ENCODE assay signal across 8 mouse cellular contexts in the genomic region with DNA sequence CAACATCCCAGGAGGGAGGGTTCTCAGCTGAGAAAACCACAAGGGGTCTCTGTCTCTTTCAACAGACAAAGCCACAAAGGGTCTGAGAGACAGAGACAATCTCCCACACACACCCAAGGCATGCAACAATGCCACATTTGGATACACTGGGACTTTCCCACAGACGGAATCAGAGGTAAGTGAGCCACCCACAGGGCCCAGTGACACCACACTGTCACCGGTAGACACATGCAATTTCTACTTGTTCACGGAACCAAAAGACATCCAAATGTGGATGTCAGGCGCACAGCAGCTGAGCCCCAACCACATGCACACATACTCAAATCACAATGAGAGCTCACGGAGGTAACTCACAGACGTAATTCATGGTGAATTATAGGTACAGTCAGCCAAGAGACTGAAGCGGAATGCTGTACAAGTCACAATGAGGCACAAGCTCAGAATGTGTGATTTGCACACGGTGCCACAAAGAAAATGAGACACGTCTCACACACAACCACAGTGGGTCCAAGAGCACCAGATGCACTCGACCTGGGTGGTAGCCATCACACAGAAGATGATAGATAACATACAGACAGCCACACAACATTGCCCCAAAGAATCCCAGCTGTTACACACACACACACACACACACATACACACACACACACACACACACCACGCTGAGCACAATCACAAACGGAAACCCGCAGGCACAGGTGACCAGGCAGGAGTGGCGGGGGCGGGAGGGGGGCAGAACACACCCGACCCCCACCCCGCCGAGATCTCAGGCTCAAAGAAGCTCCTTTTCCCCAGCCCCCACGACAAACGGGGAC. TPM values are rescaled to one million over a fixed set of nuclear protein-coding genes. Genes with fewer than 3 reads are reported as not detected.
DNase-seq lines count a peak whose midpoint lies in the region; ATAC-seq and TF ChIP-seq lines count a peak whose summit lies in the region.

No protein-coding gene starts in this region.

- no peaks in the 10 kb centered on the region for H3K9me3 ChIP-seq in kidney, embryonic 16.5 days (ENCODE audit: low read length)
- no peaks in the 10 kb centered on the region for H3K9me3 ChIP-seq in ES-Bruce4 (replicated peaks; ENCODE audit: control insufficient read depth, insufficient read depth, low read length, poor library complexity, severe bottlenecking)
- H3K9me3 ChIP-seq in embryonic facial prominence, embryonic 10.5 days: no peaks in the 10 kb centered on the region; the same call in 1 of the 2 replicates
- no peaks in the 10 kb centered on the region for H3K9me3 ChIP-seq in intestine, embryonic 14.5 days (ENCODE audit: control insufficient read depth, low read length)

- H3K27ac ChIP-seq in kidney, embryonic 16.5 days (ENCODE audit: low read length): peak overlapping the region; percentile 92
- no peak overlapping the region for H3K27ac ChIP-seq in ES-Bruce4 (ENCODE audit: insufficient read depth, low read length)
- peak overlapping the region; percentile 98 for H3K27ac ChIP-seq in embryonic facial prominence, embryonic 10.5 days (replicated peaks)
- peak overlapping the region; percentile 94 for H3K27ac ChIP-seq in intestine, embryonic 14.5 days (ENCODE audit: low read depth)

- peaks cover 4% of the 10 kb centered on the region for H3K36me3 ChIP-seq in kidney, embryonic 16.5 days (ENCODE audit: insufficient read depth, low read length)
- no peaks in the 10 kb centered on the region for H3K36me3 ChIP-seq in ES-Bruce4 (ENCODE audit: control insufficient read depth, insufficient read depth, low read length, poor library complexity, severe bottlenecking)
- H3K36me3 ChIP-seq in embryonic facial prominence, embryonic 10.5 days (replicated peaks): peaks cover 31% of the 10 kb centered on the region
- H3K36me3 ChIP-seq in intestine, embryonic 14.5 days (ENCODE audit: control insufficient read depth, insufficient read depth, low read length): no peaks in the 10 kb centered on the region

- ATAC-seq in kidney, embryonic 16.5 days (ENCODE audit: low FRiP score, low TSS enrichment): no peak
- ATAC-seq in intestine, embryonic 14.5 days (replicated peaks; ENCODE audit: low FRiP score, low TSS enrichment, low read depth): no peak

- H3K9ac ChIP-seq in kidney, embryonic 16.5 days (replicated peaks; ENCODE audit: low read length): peak overlapping the region; percentile 97
- H3K9ac ChIP-seq in ES-Bruce4 (ENCODE audit: low read depth, poor library complexity, severe bottlenecking): peak overlapping the region; percentile 94
- H3K9ac ChIP-seq in intestine, embryonic 14.5 days (ENCODE audit: low read length): peak overlapping the region; percentile 96

- TF ChIP-seq EP300 in ES-Bruce4 (IDR thresholded peaks at IDR 0.05; ENCODE audit: insufficient read depth, low read depth, low read length): no peak

- H3K4me2 ChIP-seq in kidney, embryonic 16.5 days (replicated peaks; ENCODE audit: low read depth, low read length): peak overlapping the region; percentile 69
- peak overlapping the region; percentile 71 for H3K4me2 ChIP-seq in intestine, embryonic 14.5 days (ENCODE audit: low read length)

- WGBS in kidney, embryonic 16.5 days: under 1% methylated on average over 20 of the region's 20 CpGs
- 4% methylated on average over 20 of the region's 20 CpGs for WGBS in embryonic facial prominence, embryonic 10.5 days
- WGBS in intestine, embryonic 14.5 days: 5% methylated on average over 20 of the region's 20 CpGs

- no peak for DNase-seq in kidney, adult 9 months
- DNase-seq in embryonic facial prominence, embryonic 10.5 days (ENCODE audit: low spot score): peak; percentile 41
- DNase-seq in intestine, embryonic 14.5 days (ENCODE audit: low spot score): peak; percentile 69
- DNase-seq in naive thymus-derived CD4-positive, alpha-beta T cell, adult 2 months (ENCODE audit: low read depth): peak; percentile 75
- no peak for DNase-seq in adrenal gland, adult 18-20 months (ENCODE audit: low spot score in 2 of 2)
- DNase-seq in right cerebral cortex, postnatal 4 days: no peak

- peak overlapping the region; percentile 88 for H3K4me3 ChIP-seq in kidney, embryonic 16.5 days (ENCODE audit: low read length)
- peak overlapping the region; percentile 95 for H3K4me3 ChIP-seq in ES-Bruce4 (ENCODE audit: low read depth, low read length)
- peak overlapping the region; percentile 93 for H3K4me3 ChIP-seq in embryonic facial prominence, embryonic 10.5 days
- peak overlapping the region; percentile 81 for H3K4me3 ChIP-seq in intestine, embryonic 14.5 days (ENCODE audit: low read depth, low read length)

- no peak for TF ChIP-seq CTCF in ES-Bruce4 (IDR thresholded peaks at IDR 0.05; ENCODE audit: low read depth, low read length)

- no peaks in the 10 kb centered on the region for H3K27me3 ChIP-seq in kidney, embryonic 16.5 days (ENCODE audit: insufficient read depth, low read length)
- H3K27me3 ChIP-seq in ES-Bruce4 (ENCODE audit: control insufficient read depth, insufficient read depth, low read length, poor library complexity, severe bottlenecking): no peaks in the 10 kb centered on the region
- no peaks in the 10 kb centered on the region for H3K27me3 ChIP-seq in embryonic facial prominence, embryonic 10.5 days (replicated peaks; ENCODE audit: low read depth, poor library complexity, severe bottlenecking)
- no peaks in the 10 kb centered on the region for H3K27me3 ChIP-seq in intestine, embryonic 14.5 days (replicated peaks; ENCODE audit: control insufficient read depth, insufficient read depth, low read length)

- H3K4me1 ChIP-seq in kidney, embryonic 16.5 days (ENCODE audit: insufficient read depth, low read length): peaks cover 53% of the 10 kb centered on the region
- H3K4me1 ChIP-seq in ES-Bruce4 (ENCODE audit: control insufficient read depth, insufficient read depth, low read length): peaks cover 5% of the 10 kb centered on the region
- peaks cover 41% of the 10 kb centered on the region for H3K4me1 ChIP-seq in embryonic facial prominence, embryonic 10.5 days
- H3K4me1 ChIP-seq in intestine, embryonic 14.5 days (replicated peaks; ENCODE audit: control insufficient read depth, insufficient read depth, low read length): peaks cover 46% of the 10 kb centered on the region

- no peak for TF ChIP-seq POLR2A in ES-Bruce4 (IDR thresholded peaks at IDR 0.05; ENCODE audit: insufficient read depth, low read length)

RNA-seq across cellular contexts. Expression of a gene that starts 5.7 kb away (rescaled TPM):
- 73.3 and 73.4 TPM in 2 replicates for polyA plus RNA-seq in kidney, embryonic 16.5 days (2015; fragmentation: Nextera tagmentation; extraction: Ambion mirVana)
- polyA plus RNA-seq in ES-Bruce4 (2011; ENCODE audit: insufficient read depth, insufficient read length, low read depth, missing spikeins): 52.0 and 54.9 TPM in 2 replicates
- polyA plus RNA-seq in embryonic facial prominence, embryonic 10.5 days (2016; fragmentation: Nextera tagmentation; extraction: Ambion mirVana): 96.1 and 102 TPM in 2 replicates
- 54.2 and 66.2 TPM in 2 replicates for polyA plus RNA-seq in intestine, embryonic 14.5 days (2014; fragmentation: Nextera tagmentation; extraction: Ambion mirVana)
- total RNA-seq in adrenal gland, adult 18-20 months (2021): 10 to 100 TPM; 41.9 to 51.7 TPM

RNA-seq across cellular contexts. Expression of a gene that starts 23.2 kb away (rescaled TPM):
- polyA plus RNA-seq in kidney, embryonic 16.5 days (2015; fragmentation: Nextera tagmentation; extraction: Ambion mirVana): 1.4 and 1.8 TPM in 2 replicates
- polyA plus RNA-seq in ES-Bruce4 (2011; ENCODE audit: insufficient read depth, insufficient read length, low read depth, missing spikeins): 26.1 and 27.5 TPM in 2 replicates
- polyA plus RNA-seq in embryonic facial prominence, embryonic 10.5 days (2016; fragmentation: Nextera tagmentation; extraction: Ambion mirVana): 1.2 and 1.3 TPM in 2 replicates
- polyA plus RNA-seq in intestine, embryonic 14.5 days (2014; fragmentation: Nextera tagmentation; extraction: Ambion mirVana): 0.99 and 2.4 TPM in 2 replicates
- 10 to 100 TPM; 13.5 to 24.9 TPM for total RNA-seq in adrenal gland, adult 18-20 months (2021)

RNA-seq across cellular contexts. Expression of a gene that starts 34.9 kb away (rescaled TPM):
- polyA plus RNA-seq in kidney, embryonic 16.5 days (2015; fragmentation: Nextera tagmentation; extraction: Ambion mirVana): 72.9 and 77.0 TPM in 2 replicates
- 27.6 and 28.7 TPM in 2 replicates for polyA plus RNA-seq in ES-Bruce4 (2011; ENCODE audit: insufficient read depth, insufficient read length, low read depth, missing spikeins)
- polyA plus RNA-seq in embryonic facial prominence, embryonic 10.5 days (2016; fragmentation: Nextera tagmentation; extraction: Ambion mirVana): 4.0 and 4.3 TPM in 2 replicates
- 23.5 and 29.0 TPM in 2 replicates for polyA plus RNA-seq in intestine, embryonic 14.5 days (2014; fragmentation: Nextera tagmentation; extraction: Ambion mirVana)
- total RNA-seq in adrenal gland, adult 18-20 months (2021): 1 to 10 TPM; 1.2 to 1.4 TPM

Comparison
In these comparisons a context has a peak if more than half of its experiments do, and no peak if none do; other contexts are left out.
1. DNase-seq: peak in embryonic facial prominence, embryonic 10.5 days (single experiment), intestine, embryonic 14.5 days (single experiment) and naive thymus-derived CD4-positive, alpha-beta T cell, adult 2 months (single experiment); none in kidney, adult 9 months (single experiment), adrenal gland, adult 18-20 months (0 of 2) and right cerebral cortex, postnatal 4 days (single experiment).
2. Peak in every context shown above with its lines, with median percentiles within 50 percentile points of each other: H3K4me3 ChIP-seq and H3K9ac ChIP-seq.